Mouse (Mus musculus) adrenal gland, postnatal 25 days (tissue): Measurements from ENCODE around the gene Xlr5b. TPM values are rescaled to one million over a fixed set of nuclear protein-coding genes. Genes with fewer than 3 reads are reported as not detected.
"Not testable (repeated sequence)": the region's sequence is repeated elsewhere in the genome, so short reads cannot be mapped to it uniquely, and the experiment has no call there.

Source experiments
- DNase-seq: peaks from one replicate; pipeline ENCODE4 v3.0.0; 2021; ENCODE audit warnings: mixed read lengths
- long read RNA-seq: library from polyadenylated mRNA; stranded (forward); transcript quantifications from one replicate; pipeline ENCODE4 v2.0.0, GENCODE M21; 2021
- total RNA-seq: library from RNA; stranded (reverse); gene quantifications from 2 replicates; pipeline ENCODE4 v1.2.3, GENCODE M21; 2021

The Xlr5b gene
- not detected in 2 replicates for total RNA-seq
- long read RNA-seq, result 0 reads

DNA sequence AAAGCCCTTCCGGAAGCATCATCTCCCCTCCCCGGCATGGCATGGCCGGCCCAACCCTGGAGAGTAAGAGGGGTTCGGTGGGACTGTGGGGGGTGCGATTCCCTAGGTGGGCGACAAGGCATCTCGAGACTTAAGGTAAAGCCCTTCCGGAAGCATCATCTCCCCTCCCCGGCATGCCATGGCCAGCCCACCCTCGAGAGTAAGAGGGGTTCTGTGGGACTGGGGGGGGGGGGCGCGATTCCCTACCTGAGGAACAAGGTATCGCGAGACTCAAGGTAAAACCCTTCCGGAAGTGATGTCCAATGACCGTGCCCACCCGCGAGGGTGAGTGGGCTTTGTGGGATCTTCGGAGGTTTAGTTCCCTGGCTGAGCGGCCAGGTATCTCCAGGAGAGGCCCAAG lies at the start of gene Xlr5b:
Xlr5b (plus strand) TSS at position 301 of the 400 bp plus-strand sequence.
- not testable (repeated sequence) for DNase-seq

DNA sequence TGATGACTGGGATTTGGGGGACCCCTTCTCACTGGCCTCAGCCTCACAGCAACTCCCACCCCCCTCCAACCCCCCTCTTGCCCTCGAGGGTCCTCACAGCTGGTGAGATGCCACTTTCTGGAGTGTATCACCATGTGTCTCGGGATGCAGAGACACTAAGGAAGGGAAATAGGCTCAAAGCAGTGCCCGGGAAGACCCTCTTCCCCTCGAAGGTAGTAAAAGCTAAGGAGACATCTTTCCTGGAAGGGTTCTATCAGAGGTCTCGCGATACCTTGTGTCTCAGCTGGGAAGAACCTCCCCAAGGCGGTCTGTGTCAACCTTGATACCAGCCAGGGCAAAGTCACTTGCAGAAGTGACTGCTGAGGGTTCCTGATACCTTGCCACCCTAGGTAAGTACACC lies 31.8 kb upstream of the Xlr5b start, which contains the start of gene Gm14685:
Gm14685 (plus strand) TSS at position 301 of the 400 bp plus-strand sequence.
- DNase-seq, result not testable (repeated sequence)

DNA sequence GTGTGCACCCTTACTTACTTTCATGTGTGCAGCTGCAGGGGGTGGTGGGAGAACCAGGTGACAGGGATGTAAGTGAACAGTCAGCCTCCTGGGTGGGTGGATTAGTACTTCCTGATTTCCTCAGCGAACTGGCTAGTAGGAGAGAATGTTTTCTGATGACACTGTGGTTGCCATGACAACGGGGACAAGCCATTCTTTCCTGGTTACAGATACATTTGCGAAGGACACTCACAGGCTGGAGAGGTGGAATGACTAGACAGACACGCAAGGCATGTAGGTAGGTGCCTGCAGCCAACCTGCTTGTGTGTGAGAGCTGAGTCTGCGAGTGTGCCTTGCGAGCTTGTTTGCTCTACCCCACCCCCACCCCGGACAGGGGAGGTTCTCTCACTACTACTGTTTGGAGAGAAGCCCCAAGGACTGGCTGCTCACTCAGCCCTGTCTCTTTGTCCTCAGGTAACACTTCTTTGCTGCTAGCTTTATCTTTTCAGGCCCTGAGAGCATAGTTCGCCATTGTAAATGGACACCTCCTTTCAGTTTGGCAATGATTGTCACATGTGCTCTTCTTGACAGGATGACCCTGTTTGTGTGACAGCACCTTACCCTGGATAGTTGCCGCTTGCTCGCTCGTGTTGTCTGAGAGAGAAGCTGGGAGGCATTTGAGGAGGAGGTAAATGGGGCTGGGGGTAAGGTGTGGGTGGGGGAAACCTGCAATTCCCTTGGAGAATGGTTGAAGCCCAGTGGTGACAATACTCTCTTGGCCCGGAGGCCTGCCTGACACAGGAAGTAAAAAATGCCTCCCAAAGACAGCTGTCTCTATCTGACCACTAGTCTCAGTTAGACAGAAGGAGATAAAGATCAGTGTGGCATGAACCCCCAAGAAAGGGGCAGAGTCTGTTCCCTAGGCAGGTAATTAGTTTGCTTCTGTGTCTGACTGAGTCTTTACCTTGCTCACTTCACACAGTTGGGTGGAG lies 25.5 kb upstream of the Xlr5b start:
- DNase-seq, result not testable (repeated sequence)

DNA sequence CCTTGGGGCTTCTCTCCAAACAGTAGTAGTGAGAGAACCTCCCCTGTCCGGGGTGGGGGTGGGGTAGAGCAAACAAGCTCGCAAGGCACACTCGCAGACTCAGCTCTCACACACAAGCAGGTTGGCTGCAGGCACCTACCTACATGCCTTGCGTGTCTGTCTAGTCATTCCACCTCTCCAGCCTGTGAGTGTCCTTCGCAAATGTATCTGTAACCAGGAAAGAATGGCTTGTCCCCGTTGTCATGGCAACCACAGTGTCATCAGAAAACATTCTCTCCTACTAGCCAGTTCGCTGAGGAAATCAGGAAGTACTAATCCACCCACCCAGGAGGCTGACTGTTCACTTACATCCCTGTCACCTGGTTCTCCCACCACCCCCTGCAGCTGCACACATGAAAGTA lies 5.4 kb upstream of the Xlr5b start:
- not testable (repeated sequence) for DNase-seq

DNA sequence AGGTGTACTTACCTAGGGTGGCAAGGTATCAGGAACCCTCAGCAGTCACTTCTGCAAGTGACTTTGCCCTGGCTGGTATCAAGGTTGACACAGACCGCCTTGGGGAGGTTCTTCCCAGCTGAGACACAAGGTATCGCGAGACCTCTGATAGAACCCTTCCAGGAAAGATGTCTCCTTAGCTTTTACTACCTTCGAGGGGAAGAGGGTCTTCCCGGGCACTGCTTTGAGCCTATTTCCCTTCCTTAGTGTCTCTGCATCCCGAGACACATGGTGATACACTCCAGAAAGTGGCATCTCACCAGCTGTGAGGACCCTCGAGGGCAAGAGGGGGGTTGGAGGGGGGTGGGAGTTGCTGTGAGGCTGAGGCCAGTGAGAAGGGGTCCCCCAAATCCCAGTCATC lies 754 bp downstream of the Xlr5b start, which contains the start of gene DXBay18:
DXBay18 (minus strand) TSS at position 101 of the 400 bp plus-strand sequence.
- DNase-seq, result not testable (repeated sequence)

DNA sequence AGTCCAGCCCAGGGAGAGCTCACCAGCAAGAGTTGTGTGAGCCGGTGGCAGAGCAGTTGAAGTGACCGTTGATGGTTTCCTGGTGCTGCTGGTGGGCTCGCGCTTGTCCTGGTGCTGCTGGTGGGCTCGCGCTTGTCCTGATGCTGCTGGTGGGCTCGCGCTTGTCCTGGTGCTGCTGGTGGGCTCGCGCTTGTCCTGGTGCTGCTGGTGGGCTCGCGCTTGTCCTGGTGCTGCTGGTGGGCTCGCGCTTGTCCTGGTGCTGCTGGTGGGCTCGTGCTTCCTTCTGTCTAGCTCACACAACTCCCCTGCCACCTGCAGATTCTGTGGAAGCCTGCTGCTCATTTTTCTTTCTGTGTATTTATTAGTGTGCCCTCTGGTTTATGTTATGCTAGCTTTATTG lies 28.3 kb downstream of the Xlr5b start, which contains the start of gene Spin2d:
Spin2d (minus strand) TSS at position 101 of the 400 bp plus-strand sequence.
- not testable (repeated sequence) for DNase-seq

DNA sequence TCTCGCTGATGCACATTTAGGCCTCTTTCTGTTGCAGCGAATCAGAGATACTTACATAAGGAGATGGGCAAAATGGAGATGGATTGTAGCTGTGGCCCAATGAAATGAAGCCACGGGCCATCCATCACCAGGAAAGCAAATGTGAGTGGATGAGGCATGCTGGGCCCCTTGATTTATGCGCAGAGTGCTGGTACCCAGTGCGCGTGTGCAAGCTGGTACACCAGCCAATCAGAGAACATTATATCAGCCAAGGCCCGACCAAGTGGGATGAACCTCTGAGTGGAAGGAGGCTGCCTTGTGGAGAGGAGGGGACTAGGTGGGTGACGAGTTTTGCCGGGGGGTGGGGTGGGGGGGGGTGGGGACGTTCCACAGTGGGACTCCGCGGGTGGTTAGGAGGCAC lies 43.3 kb downstream of the Xlr5b start, which contains the start of gene Xlr3b:
Xlr3b (plus strand) TSS at position 274 of the 400 bp plus-strand sequence.
- DNase-seq, result peak; percentile 10

Other genes with a start within 250 kb of the Xlr5b start
- gene Cetn2, start 230.4 kb upstream of the Xlr5b start, total RNA-seq, result 50.9 and 54.4 TPM in 2 replicates
- 78.9 and 93.2 TPM in 2 replicates for gene Nsdhl, start 230.2 kb upstream of the Xlr5b start, total RNA-seq
- 1.6 and 1.8 TPM in 2 replicates for gene Zfp185, start 161.5 kb upstream of the Xlr5b start, total RNA-seq
- 0.38 and 0.43 TPM in 2 replicates for gene Pnma5, start 111.7 kb upstream of the Xlr5b start, total RNA-seq
- 0.29 and 0.36 TPM in 2 replicates for gene Pnma3, start 84.0 kb upstream of the Xlr5b start, total RNA-seq
- gene Xlr4a, start 66.3 kb upstream of the Xlr5b start, total RNA-seq, result 1.3 TPM in 1 of 2 replicates, not detected in the other
- gene Xlr3a, start 51.7 kb upstream of the Xlr5b start, total RNA-seq, result 1.4 and 2.2 TPM in 2 replicates
- gene Gm14685, start 31.7 kb upstream of the Xlr5b start, total RNA-seq, result 0.18 TPM in 1 of 2 replicates, not detected in the other
- gene DXBay18, start 654 bp downstream of the Xlr5b start, total RNA-seq, result not detected in 2 replicates
- gene Spin2d, start 28.2 kb downstream of the Xlr5b start, total RNA-seq, result not detected in 2 replicates
- 4.1 and 5.9 TPM in 2 replicates for gene Xlr3b, start 43.4 kb downstream of the Xlr5b start, total RNA-seq
- not detected in 2 replicates for gene Xlr4b, start 65.5 kb downstream of the Xlr5b start, total RNA-seq
- 9.4 and 11.7 TPM in 2 replicates for gene F8a, start 79.5 kb downstream of the Xlr5b start, total RNA-seq
- gene Xlr4c, start 94.3 kb downstream of the Xlr5b start, total RNA-seq, result not detected in 2 replicates
- 0.21 TPM in 1 of 2 replicates, not detected in the other for gene Xlr3c, start 116.6 kb downstream of the Xlr5b start, total RNA-seq
- gene Xlr5a, start 144.2 kb downstream of the Xlr5b start, total RNA-seq, result 0.24 TPM in 1 of 2 replicates, not detected in the other
- gene Xlr5c, start 144.2 kb downstream of the Xlr5b start, total RNA-seq, result not detected in 2 replicates
- gene Gm45015, start 188.0 kb downstream of the Xlr5b start, total RNA-seq, result not detected in 2 replicates
- 23.0 and 27.0 TPM in 2 replicates for gene Zfp275, start 193.8 kb downstream of the Xlr5b start, total RNA-seq
- gene Gm18336, start 249.9 kb downstream of the Xlr5b start, total RNA-seq, result not detected in 2 replicates